Mouse (Mus musculus) myocyte (in vitro differentiated cells): ENCODE measurements around the gene Hmga1.

ENCODE experiments used
- CEBPB ChIP-seq: IDR thresholded peaks from 2 replicates; pipeline ENCODE4 v1.6.1; 2011; ENCODE audit warnings: mild to moderate bottlenecking, moderate library complexity; ENCODE audit not compliant: poor library complexity, insufficient read depth, severe bottlenecking
- MAX ChIP-seq: IDR thresholded peaks from one replicate; pipeline ENCODE4 v1.6.1; 2011; ENCODE audit warnings: low read depth, mild to moderate bottlenecking, control low read depth

DNA sequence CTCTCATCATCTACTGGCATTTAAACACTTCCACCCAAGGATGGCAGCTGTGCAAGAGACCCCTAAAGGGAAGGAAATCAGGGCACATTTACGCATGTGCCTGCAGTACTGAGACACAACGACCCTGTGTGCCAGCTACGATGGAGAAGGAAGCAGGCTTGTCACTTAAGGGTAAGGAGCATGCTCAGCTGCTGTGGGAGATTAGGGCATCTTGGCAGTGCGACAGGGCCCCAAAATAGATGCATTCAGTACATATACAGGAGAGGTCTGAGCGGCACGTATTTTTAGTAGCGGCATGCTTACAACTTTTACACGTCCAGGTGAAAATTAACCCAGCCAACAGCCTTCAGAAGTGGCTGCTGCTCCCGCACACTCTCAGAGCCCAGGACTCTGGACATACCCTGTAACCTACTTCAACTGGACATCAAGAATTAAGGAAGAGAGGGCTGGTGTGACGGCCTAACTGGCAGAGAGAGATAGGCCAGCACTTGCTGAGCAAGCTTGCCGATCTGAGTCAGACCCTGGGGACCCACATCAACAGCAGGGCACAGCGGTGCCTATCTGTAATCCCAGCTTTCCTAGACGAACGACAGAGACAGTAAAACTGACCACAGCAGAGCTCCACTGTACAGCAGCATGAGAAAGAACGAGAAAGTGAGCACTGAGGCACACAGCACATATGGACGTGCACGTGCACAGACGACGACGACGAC lies 47.4 kb downstream of the Hmga1 start:
- TF ChIP-seq CEBPB = no peak
- TF ChIP-seq MAX = no peak
